Mouse (Mus musculus): Measurements from ENCODE around the gene Olfr603.
"Not testable (repeated sequence)": the region's sequence is repeated elsewhere in the genome, so short reads cannot be mapped to it uniquely, and the experiment has no call there.

The Olfr603 gene

GRCm38 (mm10) chr7:103386077-103386476, at the start of gene Olfr603:
TSS of gene Olfr603 (minus strand) at chr7:103386177.
- DNase-seq (ENCODE audit: low read depth) = no peak

- DNase-seq (ENCODE audit: low read depth) = not testable (repeated sequence)
Observed at GRCm38 (mm10) chr7:103414772-103415171, 28.8 kb upstream of the Olfr603 start, which contains the start of gene Usp17lc. TSS of gene Usp17lc (plus strand) at chr7:103415072.

- not testable (repeated sequence) for DNase-seq (ENCODE audit: low read depth)
Observed at GRCm38 (mm10) chr7:103406521-103407055, 20.6 kb upstream of the Olfr603 start.

GRCm38 (mm10) chr7:103398981-103399380, 13.0 kb upstream of the Olfr603 start:
- DNase-seq (ENCODE audit: low read depth) = no peak

- no peak for DNase-seq (ENCODE audit: low read depth)
Observed at GRCm38 (mm10) chr7:103397758-103398157, 11.8 kb upstream of the Olfr603 start.

- DNase-seq (ENCODE audit: low read depth) = no peak
Observed at GRCm38 (mm10) chr7:103362555-103362954, 23.4 kb downstream of the Olfr603 start, which contains the start of gene Olfr601. TSS of gene Olfr601 (minus strand) at chr7:103362655.

- DNase-seq (ENCODE audit: low read depth) = no peak
Observed at GRCm38 (mm10) chr7:103349569-103349968, 36.4 kb downstream of the Olfr603 start, which contains the start of gene Olfr600. TSS of gene Olfr600 (minus strand) at chr7:103349669.

GRCm38 (mm10) chr7:103335617-103336016, 50.4 kb downstream of the Olfr603 start, which contains the start of gene Olfr599:
TSS of gene Olfr599 (plus strand) at chr7:103335917.
- DNase-seq (ENCODE audit: low read depth) = no peak
